Mouse (Mus musculus): ENCODE data around the gene Olfr575. TPM values are rescaled to one million over a fixed set of nuclear protein-coding genes. Genes with fewer than 3 reads are reported as not detected.

The Olfr575 gene
- not detected in 2 replicates for total RNA-seq (2012; rRNA removed)
- total RNA-seq (2014; rRNA removed) = not detected in 2 replicates
- not detected in 2 replicates for polyA plus RNA-seq (2012; ENCODE audit: insufficient read length, low read depth)

DNA sequence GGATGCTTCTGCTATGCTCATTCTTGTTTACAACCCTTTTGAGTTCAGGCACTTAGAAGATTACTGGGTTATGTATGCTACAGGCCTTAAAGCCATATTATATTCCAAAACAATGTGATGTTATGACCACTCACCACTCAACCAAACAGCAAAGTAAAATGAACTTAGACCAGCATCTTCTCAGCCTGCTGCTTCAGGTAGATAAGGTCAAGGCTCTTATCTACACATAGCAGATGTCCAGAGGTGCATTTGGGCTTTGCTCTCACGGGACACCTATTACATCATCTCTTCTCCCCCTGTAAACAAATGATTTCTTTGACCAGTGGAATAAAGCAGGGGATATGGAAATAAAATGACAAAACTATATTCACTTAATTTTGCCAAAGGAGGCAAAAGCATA, at the start of gene Olfr575:
Gene Olfr575, minus strand, starts transcription at position 183 of the 400 bp plus-strand sequence.
- no peak for DNase-seq (ENCODE audit: extremely low read depth)
- Histone ChIP-seq H3K4me1 (ENCODE audit: control insufficient read depth in 1 of 2, insufficient read depth in 2 of 2) (no peaks in the 10 kb centered on the region), H3K36me3 (replicated peaks in 1 of 2; ENCODE audit: control insufficient read depth in 1 of 2, insufficient read depth in 1 of 2, low read length in 1 of 2) (no peaks in the 10 kb centered on the region), H3K27me3 (replicated peaks) (no peaks in the 10 kb centered on the region), H3K79me2 (replicated peaks; ENCODE audit: control insufficient read depth, extremely low read depth, insufficient read depth, poor library complexity, severe bottlenecking) (no peaks in the 10 kb centered on the region), H3K9me3 (replicated peaks; ENCODE audit: low read length) (no peaks in the 10 kb centered on the region), H3K27ac (ENCODE audit: insufficient read depth, low read depth) (no peak within 1 kb of the TSS), H3K4me2 (ENCODE audit: insufficient read depth, low read depth, poor library complexity, severe bottlenecking) (no peak within 1 kb of the TSS; the same call in 1 of the 2 replicates), H3K9ac (ENCODE audit: insufficient read depth, low read depth) (no peak within 1 kb of the TSS), H3K4me3 (replicated peaks in 1 of 3; ENCODE audit: low read depth in 2 of 3, low read length in 2 of 3, poor library complexity in 1 of 3) (no peak within 1 kb of the TSS)
- TF ChIP-seq GABPA (IDR thresholded peaks at IDR 0.05; ENCODE audit: insufficient replicate concordance, low read depth, low read length) (no peak), NELFE (IDR thresholded peaks at IDR 0.05; ENCODE audit: low read depth, low read length) (no peak), JUN (IDR thresholded peaks at IDR 0.05; ENCODE audit: insufficient read depth, low read depth, low read length) (no peak), SMC3 (IDR thresholded peaks at IDR 0.05; ENCODE audit: low read depth, low read length) (no peak)
- in situ Hi-C loops (cut with MboI; ENCODE audit: low pct_ligation_motif_present, low pct_unique_long_range_greater_than_20kb, low sequenced_read_pairs) = no loop called here
- dilution Hi-C loops (cut with MboI; ENCODE audit: extremely low pct_ligation_motif_present, extremely low pct_unique_long_range_greater_than_20kb, low sequenced_read_pairs) = no loop called here

DNA sequence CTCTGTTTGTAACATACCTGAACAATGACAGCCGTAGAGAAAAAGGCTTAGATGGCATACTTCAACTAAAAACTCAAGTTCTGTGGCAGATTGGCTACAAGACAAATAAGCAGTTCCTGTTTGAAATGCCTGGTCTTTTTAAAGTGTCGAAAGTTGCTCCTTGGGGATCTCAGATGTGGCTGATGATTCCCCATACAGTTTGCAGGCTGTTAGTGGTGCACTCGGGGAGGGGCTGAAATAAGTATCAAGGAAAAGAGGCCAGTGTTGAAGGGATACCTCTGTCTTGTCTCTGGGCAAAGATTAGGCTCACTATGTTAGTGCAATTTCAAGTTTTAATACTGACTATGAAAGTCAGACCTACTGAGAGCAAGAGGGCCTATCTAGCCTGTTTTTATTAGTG, 30.6 kb upstream of the Olfr575 start, which contains the start of gene Olfr578:
Gene Olfr578, minus strand, starts transcription at position 101 of the 400 bp plus-strand sequence.
- H3K4me1 ChIP-seq (ENCODE audit: control insufficient read depth in 1 of 2, insufficient read depth in 2 of 2) = no peaks in the 10 kb centered on the region
- no peaks in the 10 kb centered on the region for H3K79me2 ChIP-seq (replicated peaks; ENCODE audit: control insufficient read depth, extremely low read depth, insufficient read depth, poor library complexity, severe bottlenecking)
- H3K9ac ChIP-seq (ENCODE audit: insufficient read depth, low read depth) = no peak within 1 kb of the TSS
- DNase-seq (ENCODE audit: extremely low read depth) = no peak
- dilution Hi-C loops (cut with MboI; ENCODE audit: extremely low pct_ligation_motif_present, extremely low pct_unique_long_range_greater_than_20kb, low sequenced_read_pairs) (no loop called here), in situ Hi-C loops (cut with MboI; ENCODE audit: low pct_ligation_motif_present, low pct_unique_long_range_greater_than_20kb, low sequenced_read_pairs) (no loop called here)
- H3K36me3 ChIP-seq (replicated peaks in 1 of 2; ENCODE audit: control insufficient read depth in 1 of 2, insufficient read depth in 1 of 2, low read length in 1 of 2) = no peaks in the 10 kb centered on the region
- no peaks in the 10 kb centered on the region for H3K9me3 ChIP-seq (replicated peaks; ENCODE audit: low read length)
- H3K4me3 ChIP-seq (replicated peaks in 1 of 3; ENCODE audit: low read depth in 2 of 3, low read length in 2 of 3, poor library complexity in 1 of 3) = no peak within 1 kb of the TSS
- no peak within 1 kb of the TSS for H3K4me2 ChIP-seq (ENCODE audit: insufficient read depth, low read depth, poor library complexity, severe bottlenecking)
- TF ChIP-seq BHLHE40 (IDR thresholded peaks at IDR 0.05; ENCODE audit: low read depth, low read length) = no peak
- no peak for TF ChIP-seq CHD2 (IDR thresholded peaks at IDR 0.05; ENCODE audit: low read length)
- TF ChIP-seq ETS1 (conservative IDR thresholded peaks at IDR 0.05; ENCODE audit: low read depth, low read length) = no peak
- TF ChIP-seq CTCF (conservative IDR thresholded peaks at IDR 0.05 in 1 of 2, IDR thresholded peaks at IDR 0.05 in 1 of 2; ENCODE audit: low read depth in 2 of 2, low read length in 2 of 2) = no peak
- TF ChIP-seq MAZ (IDR thresholded peaks at IDR 0.05; ENCODE audit: low read depth, low read length) = no peak
- TF ChIP-seq HCFC1 (IDR thresholded peaks at IDR 0.05; ENCODE audit: low read depth, low read length) = no peak
- no peak for TF ChIP-seq UBTF (IDR thresholded peaks at IDR 0.05; ENCODE audit: low read depth, low read length)
- TF ChIP-seq JUN (IDR thresholded peaks at IDR 0.05; ENCODE audit: insufficient read depth, low read depth, low read length) = no peak
- TF ChIP-seq MAFK (IDR thresholded peaks at IDR 0.05; ENCODE audit: insufficient replicate concordance, low read length) = no peak
- no peak for TF ChIP-seq NELFE (IDR thresholded peaks at IDR 0.05; ENCODE audit: low read depth, low read length)
- no peak for TF ChIP-seq MAX (IDR thresholded peaks at IDR 0.05; ENCODE audit: low read length)
- TF ChIP-seq ZC3H11A (IDR thresholded peaks at IDR 0.05; ENCODE audit: low read depth, low read length) = no peak
- TF ChIP-seq MXI1 (IDR thresholded peaks at IDR 0.05; ENCODE audit: low read depth, low read length) = no peak
- no peak for TF ChIP-seq GABPA (IDR thresholded peaks at IDR 0.05; ENCODE audit: insufficient replicate concordance, low read depth, low read length)
- no peak for TF ChIP-seq ZMIZ1 (IDR thresholded peaks at IDR 0.05; ENCODE audit: low read depth, low read length)
- no peak within 1 kb of the TSS for H3K27ac ChIP-seq (ENCODE audit: insufficient read depth, low read depth)
- no peaks in the 10 kb centered on the region for H3K27me3 ChIP-seq (replicated peaks)

Data from CH12.LX (cell line).